Mouse (Mus musculus) ovary, postnatal 14 days (tissue): ENCODE data around the gene Cnga4.
"Not testable (repeated sequence)": the region's sequence is repeated elsewhere in the genome, so short reads cannot be mapped to it uniquely, and the experiment has no call there.

Experiments
- DNase-seq: peaks from one replicate; pipeline ENCODE4 v3.0.0; 2022; ENCODE audit warnings: low spot score

The Cnga4 gene

GRCm38 (mm10) chr7:105416529-105416928, 12.2 kb downstream of the Cnga4 start:
- no peak for DNase-seq

- no peak for DNase-seq
These were observed 13.7 kb downstream of the Cnga4 start for GRCm38 (mm10) chr7:105418106-105418505.

- no peak for DNase-seq
These were observed 16.5 kb downstream of the Cnga4 start for GRCm38 (mm10) chr7:105420903-105421302.

- no peak for DNase-seq
These were observed 20.0 kb downstream of the Cnga4 start for GRCm38 (mm10) chr7:105424368-105424767.

GRCm38 (mm10) chr7:105425424-105426043, 21.2 kb downstream of the Cnga4 start, which contains the start of gene Cckbr:
Gene Cckbr (plus strand): TSS chr7:105425731.
- no peak for DNase-seq

- no peak for DNase-seq
These were observed 21.7 kb downstream of the Cnga4 start for GRCm38 (mm10) chr7:105426051-105426450.

- DNase-seq, result no peak
These were observed 27.7 kb downstream of the Cnga4 start for GRCm38 (mm10) chr7:105432058-105432457.

- no peak for DNase-seq
These were observed 29.5 kb downstream of the Cnga4 start for GRCm38 (mm10) chr7:105433859-105434258.

GRCm38 (mm10) chr7:105434798-105435197, 30.4 kb downstream of the Cnga4 start:
- no peak for DNase-seq

- no peak for DNase-seq
These were observed 33.8 kb downstream of the Cnga4 start for GRCm38 (mm10) chr7:105437979-105438772.

- DNase-seq, result no peak
These were observed 37.1 kb downstream of the Cnga4 start for GRCm38 (mm10) chr7:105441426-105441825.

- DNase-seq, result no peak
These were observed 40.7 kb downstream of the Cnga4 start for GRCm38 (mm10) chr7:105445076-105445475.

GRCm38 (mm10) chr7:105453345-105453744, 49.0 kb downstream of the Cnga4 start:
- DNase-seq, result not testable (repeated sequence)
